Comparison of ENCODE assay signal across 12 mouse cellular contexts in the genomic region with DNA sequence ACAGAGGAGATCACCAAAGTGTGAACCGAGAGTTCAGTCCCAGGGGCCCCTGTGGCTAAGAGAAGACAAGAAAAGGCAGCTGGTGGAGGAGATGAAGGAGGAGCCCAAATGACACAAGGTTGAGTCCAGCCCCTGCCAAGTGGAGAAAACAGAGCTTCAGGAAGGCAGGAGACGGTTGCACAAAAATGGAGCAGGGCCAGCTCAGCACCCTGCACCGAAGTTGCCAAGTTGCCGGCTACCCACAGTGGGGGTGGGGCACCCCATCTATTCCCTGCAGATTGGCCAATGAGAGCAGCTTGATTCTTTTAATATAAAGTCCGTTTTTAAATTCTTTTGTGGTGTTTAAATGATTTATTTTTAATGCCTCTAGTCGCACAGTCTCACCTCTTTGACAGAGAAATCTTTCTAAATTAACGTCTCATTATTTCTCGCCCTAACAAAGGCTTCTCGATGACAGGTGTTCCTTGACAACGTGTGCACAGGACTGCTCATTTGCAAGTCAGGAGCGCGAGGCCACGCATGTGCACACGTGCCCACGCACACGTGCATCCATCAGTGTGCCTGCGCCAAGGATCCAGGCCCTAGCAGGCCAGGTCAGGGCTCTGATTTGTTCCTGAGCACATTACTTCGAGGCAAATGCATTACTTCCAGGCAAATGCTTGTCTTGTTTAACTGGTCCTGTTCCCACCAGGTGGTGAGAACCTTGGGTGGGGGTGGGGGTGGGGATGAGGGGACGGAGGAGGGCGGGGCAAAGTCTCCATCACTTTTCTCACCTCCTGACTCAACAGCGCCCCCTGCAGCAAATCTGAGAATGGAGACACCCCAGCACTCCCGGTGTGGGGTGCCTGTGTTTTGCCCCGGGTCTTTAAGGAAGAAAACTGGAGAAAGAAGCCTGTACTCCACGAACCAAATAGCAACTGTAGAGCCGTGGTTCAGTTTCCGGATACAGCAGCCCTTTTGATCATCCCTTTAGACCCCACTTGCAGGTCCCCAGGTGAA. TPM values are rescaled to one million over a fixed set of nuclear protein-coding genes. Genes with fewer than 3 reads are reported as not detected.
DNase-seq lines count a peak whose midpoint lies in the region; ATAC-seq and TF ChIP-seq lines count a peak whose summit lies in the region.
"Had no signal": no experiment of that assay in that cellular context is flagged by ENCODE, and none has a peak within 500 bp of the region (broad histone marks: within the 10 kb centered on the region; RNA-seq: fewer than 3 reads in every experiment).

No protein-coding gene starts in this region.

- H3K9me3 ChIP-seq in kidney, postnatal 0 days (replicated peaks; ENCODE audit: low read length), result no peaks in the 10 kb centered on the region

- no peaks in the 10 kb centered on the region for H3K4me1 ChIP-seq in kidney, postnatal 0 days (replicated peaks; ENCODE audit: insufficient read depth, low read length)
- peaks cover 11% of the 10 kb centered on the region for H3K4me1 ChIP-seq in testis, adult 2 months (ENCODE audit: control insufficient read depth, insufficient read depth, low read length)

- no peak for DNase-seq in kidney, postnatal 0 days (ENCODE audit: low spot score)
- no peak for DNase-seq in kidney, adult 18-20 months
- no peak for DNase-seq in testis, postnatal 14 days (ENCODE audit: low spot score)
- peak; percentile 65 for DNase-seq in ZHBTc4 (ENCODE audit: low read depth, low spot score)
- peak; percentile 21 for DNase-seq in telencephalon, adult 2 months (ENCODE audit: low read depth, low spot score)
- no peak for DNase-seq in T-cell, adult 2 months (ENCODE audit: low spot score)
- DNase-seq: heart, postnatal 14 days; lung, postnatal 4 days; midbrain, embryonic 14.5 days had no signal

- H3K27me3 ChIP-seq in kidney, postnatal 0 days (ENCODE audit: insufficient read depth, low read length), result no peaks in the 10 kb centered on the region
- no peaks in the 10 kb centered on the region for H3K27me3 ChIP-seq in testis, adult 2 months (ENCODE audit: control insufficient read depth, insufficient read depth, low read length)

- ATAC-seq in kidney, postnatal 0 days (replicated peaks; ENCODE audit: low FRiP score, low read depth), result no peak
- ATAC-seq: hindbrain, embryonic 16.5 days had no signal

- H3K36me3 ChIP-seq in kidney, postnatal 0 days (ENCODE audit: insufficient read depth, low read length), result no peaks in the 10 kb centered on the region
- H3K36me3 ChIP-seq in testis, adult 2 months (ENCODE audit: control insufficient read depth, insufficient read depth, low read length), result no peaks in the 10 kb centered on the region

- no peak overlapping the region for H3K4me3 ChIP-seq in kidney, postnatal 0 days (replicated peaks; ENCODE audit: low read depth, low read length)
- H3K4me3 ChIP-seq in testis, adult 2 months (ENCODE audit: control insufficient read depth, low read depth, low read length), result no peak overlapping the region
- H3K4me3 ChIP-seq: erythroblast, embryonic 14.5 days had no signal

- no peak overlapping the region for H3K4me2 ChIP-seq in kidney, postnatal 0 days (ENCODE audit: low read length)

- WGBS in kidney, postnatal 0 days, result 67% methylated on average over 26 of the region's 26 CpGs

- no peak for TF ChIP-seq POLR2A in testis, adult 2 months (IDR thresholded peaks at IDR 0.05; ENCODE audit: control insufficient read depth, low read depth, low read length)

- TF ChIP-seq CTCF in kidney, postnatal 0 days (IDR thresholded peaks at IDR 0.05; ENCODE audit: low read depth), result 0 out of 2 replicates have a peak, but pooled peaks have one; percentile 2
- peak; percentile 28; the same call in 1 of the 2 replicates for TF ChIP-seq CTCF in testis, adult 2 months (IDR thresholded peaks at IDR 0.05; ENCODE audit: control insufficient read depth, insufficient read depth, insufficient replicate concordance, low read depth, low read length)

- no peak overlapping the region for H3K27ac ChIP-seq in kidney, postnatal 0 days
- no peak overlapping the region for H3K27ac ChIP-seq in testis, adult 2 months (ENCODE audit: control insufficient read depth, insufficient read depth, low read depth, low read length)

- H3K9ac ChIP-seq in kidney, postnatal 0 days (ENCODE audit: low read depth, low read length), result no peak overlapping the region

RNA-seq across cellular contexts. Expression of gene Mdga1, which starts 44.0 kb away (rescaled TPM):
- polyA plus RNA-seq in kidney, postnatal 0 days (2015; fragmentation: Nextera tagmentation; extraction: Ambion mirVana), result 1.3 and 1.7 TPM in 2 replicates
- polyA plus RNA-seq in testis, adult 2 months (2012; rRNA removed), result 0.42 and 0.69 TPM in 2 replicates

Comparison
In these comparisons a context has a peak if more than half of its experiments do, and no peak if none do; other contexts are left out.
1. DNase-seq: peak in ZHBTc4 (single experiment) and telencephalon, adult 2 months (single experiment); none in kidney, postnatal 0 days (single experiment), kidney, adult 18-20 months (single experiment), testis, postnatal 14 days (single experiment) and T-cell, adult 2 months (single experiment).